Mouse (Mus musculus): ENCODE results near the gene Ndufa13. TPM values are rescaled to one million over a fixed set of nuclear protein-coding genes. Genes with fewer than 3 reads are reported as not detected.

Ndufa13 gene
- polyA plus RNA-seq, 1 experiment from 2014 or later = 168 TPM

DNA sequence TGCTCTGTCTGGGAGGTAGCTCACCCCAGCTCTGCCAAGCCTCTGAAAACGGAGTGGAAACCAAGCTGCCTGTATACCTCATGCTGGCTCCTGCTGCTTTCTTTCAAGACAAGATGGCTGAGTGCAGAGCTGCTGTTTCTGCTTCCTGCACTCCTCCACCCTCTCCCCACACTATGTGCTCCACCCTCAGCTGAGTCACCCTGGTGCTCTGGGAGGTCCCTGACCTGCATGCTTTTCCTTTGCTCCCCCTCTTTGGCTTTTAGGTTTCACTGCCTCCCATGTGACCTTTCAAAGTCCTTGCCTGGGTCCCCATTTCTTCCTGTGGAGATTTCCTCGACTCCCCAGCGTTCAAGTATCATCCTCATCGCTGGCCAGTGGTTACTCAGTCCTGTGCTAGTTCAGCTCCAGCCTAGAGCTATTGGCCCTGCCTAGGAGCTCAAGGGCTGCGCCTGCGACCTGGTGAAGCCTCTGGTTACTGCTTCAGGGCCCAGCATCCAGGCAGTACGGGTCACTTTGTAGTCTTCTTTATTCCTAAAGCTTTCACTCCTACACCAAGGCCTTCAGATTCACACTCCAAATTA lies 51.3 kb downstream of the Ndufa13 start:
- H3K9ac ChIP-seq = no peak overlapping the region
- 0 out of 2 replicates have a peak, but pooled peaks cover 2% of the 10 kb centered on the region for H3K9me3 ChIP-seq
- no peak for ATAC-seq (ENCODE audit: insufficient number of reproducible peaks, insufficient read depth, low FRiP score, low TSS enrichment)
- 76% methylated on average over 7 of the region's 7 CpGs for WGBS
- H3K4me1 ChIP-seq = no peaks in the 10 kb centered on the region
- H3K27ac ChIP-seq = no peak overlapping the region
- no peak overlapping the region for H3K4me3 ChIP-seq
- no peaks in the 10 kb centered on the region for H3K36me3 ChIP-seq
- H3K4me2 ChIP-seq (replicated peaks) = no peak overlapping the region
- no peaks in the 10 kb centered on the region for H3K27me3 ChIP-seq

DNA sequence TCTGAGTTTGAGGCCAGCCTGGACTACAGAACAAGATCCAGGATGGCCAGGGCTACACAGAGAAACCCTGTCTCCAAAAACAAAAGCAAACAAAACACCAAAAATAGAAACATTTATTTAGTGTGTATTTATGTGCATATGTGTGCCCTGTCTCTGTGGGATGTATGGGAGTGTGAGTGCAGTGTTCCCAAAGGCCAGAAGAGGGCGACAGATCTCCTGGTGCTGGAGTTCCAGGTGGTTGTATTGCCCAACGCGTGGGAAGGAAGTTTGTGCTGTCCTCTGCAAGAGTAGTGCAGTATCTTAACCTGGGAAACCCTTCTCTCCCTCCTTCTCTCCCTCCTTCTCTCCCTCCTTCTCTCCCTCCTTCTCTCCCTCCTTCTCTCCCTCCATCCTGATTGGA lies 52.5 kb downstream of the Ndufa13 start:
- Histone ChIP-seq H3K27me3 (no peaks in the 10 kb centered on the region), H3K36me3 (no peaks in the 10 kb centered on the region), H3K27ac (no peak overlapping the region), H3K9me3 (0 out of 2 replicates have a peak, but pooled peaks cover 2% of the 10 kb centered on the region), H3K4me1 (no peaks in the 10 kb centered on the region), H3K9ac (no peak overlapping the region), H3K4me2 (replicated peaks) (no peak overlapping the region), H3K4me3 (no peak overlapping the region)
- 47% methylated on average over 3 of the region's 3 CpGs for WGBS
- ATAC-seq (ENCODE audit: insufficient number of reproducible peaks, insufficient read depth, low FRiP score, low TSS enrichment) = no peak

DNA sequence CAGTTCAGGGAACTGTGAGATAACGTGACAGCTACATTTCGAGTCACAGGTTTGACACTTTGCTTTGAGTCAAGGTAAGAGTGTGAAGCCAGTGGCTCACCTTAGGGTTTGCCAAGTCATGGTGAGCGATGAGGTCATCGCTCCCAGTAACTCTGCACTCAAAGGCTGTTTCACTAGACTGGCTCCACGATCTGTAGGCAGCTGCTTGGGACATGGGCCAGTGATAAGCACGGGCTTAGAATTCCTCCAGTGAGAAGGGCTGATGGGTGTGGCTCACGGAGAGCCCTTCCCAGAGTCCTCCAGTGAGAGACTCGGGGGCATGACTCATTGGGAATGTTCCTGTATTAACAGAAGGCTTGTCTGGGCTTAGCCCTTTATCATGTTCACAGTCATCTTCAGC lies 53.4 kb downstream of the Ndufa13 start:
- Histone ChIP-seq H3K4me1 (no peaks in the 10 kb centered on the region), H3K9ac (no peak overlapping the region), H3K27me3 (no peaks in the 10 kb centered on the region), H3K27ac (no peak overlapping the region), H3K9me3 (0 out of 2 replicates have a peak, but pooled peaks cover 2% of the 10 kb centered on the region), H3K4me2 (replicated peaks) (no peak overlapping the region), H3K36me3 (no peaks in the 10 kb centered on the region), H3K4me3 (no peak overlapping the region)
- no peak for ATAC-seq (ENCODE audit: insufficient number of reproducible peaks, insufficient read depth, low FRiP score, low TSS enrichment)
- WGBS = 80% methylated on average over 8 of the region's 8 CpGs

DNA sequence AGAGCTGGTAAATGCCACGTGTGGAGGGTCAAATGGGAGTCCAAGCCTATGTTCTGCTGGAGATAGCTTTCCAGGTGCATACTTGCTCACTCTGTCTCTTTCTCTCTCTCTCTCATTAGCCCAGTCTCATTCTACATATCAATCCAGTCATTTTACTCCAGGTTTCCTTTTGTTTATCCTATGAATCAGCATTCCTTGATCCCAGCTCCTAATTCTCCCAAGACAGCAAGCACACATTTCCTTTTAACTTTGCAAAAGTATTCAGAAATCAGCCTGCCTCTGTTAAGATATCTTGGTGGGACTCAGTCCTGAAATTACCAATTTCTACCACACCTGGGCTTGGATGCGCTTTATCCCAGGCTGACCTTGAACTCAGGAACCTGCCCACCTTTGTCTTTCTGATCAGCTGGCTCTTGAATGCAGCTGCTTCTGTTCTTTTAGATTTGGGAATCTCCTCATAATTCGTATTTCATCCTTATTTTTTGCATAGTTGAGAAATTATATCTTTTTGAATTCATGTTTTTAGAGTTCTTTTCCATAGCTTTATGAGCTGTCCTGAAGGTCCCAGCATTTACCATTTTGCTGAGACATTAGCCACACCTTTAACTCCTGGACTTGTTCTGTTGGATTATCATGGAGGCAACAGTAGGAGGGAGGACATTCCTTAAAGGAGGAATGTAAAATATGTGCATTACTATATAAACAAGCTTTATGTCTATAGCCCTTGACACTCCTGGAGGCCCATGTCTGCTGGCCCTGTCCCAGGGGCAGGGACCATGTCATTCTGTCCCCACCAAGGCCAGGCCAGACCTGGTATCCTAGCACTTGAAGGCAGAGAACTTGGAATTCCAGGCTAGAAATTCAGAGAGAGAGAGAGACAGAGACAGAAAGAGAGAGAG lies 54.9 kb downstream of the Ndufa13 start:
- Histone ChIP-seq H3K27ac (no peak overlapping the region), H3K4me2 (replicated peaks) (no peak overlapping the region), H3K9ac (no peak overlapping the region), H3K36me3 (no peaks in the 10 kb centered on the region), H3K4me3 (no peak overlapping the region), H3K4me1 (no peaks in the 10 kb centered on the region), H3K9me3 (0 out of 2 replicates have a peak, but pooled peaks cover 2% of the 10 kb centered on the region), H3K27me3 (no peaks in the 10 kb centered on the region)
- no peak for ATAC-seq (ENCODE audit: insufficient number of reproducible peaks, insufficient read depth, low FRiP score, low TSS enrichment)
- whole genome bisulfite sequencing = 67% methylated on average over 3 of the region's 3 CpGs

Other genes starting within 250 kb of the Ndufa13 start
- 2.5 and 2.9 TPM in 2 replicates for gene Zfp964, start 248.1 kb downstream of the Ndufa13 start, polyA plus RNA-seq (2016; fragmentation: Nextera tagmentation; extraction: Ambion mirVana)
- 31.8 and 33.4 TPM in 2 replicates for gene Zfp869, start 191.8 kb downstream of the Ndufa13 start, polyA plus RNA-seq (2016; fragmentation: Nextera tagmentation; extraction: Ambion mirVana)
- gene Zfp963, start 152.6 kb downstream of the Ndufa13 start, polyA plus RNA-seq (2016; fragmentation: Nextera tagmentation; extraction: Ambion mirVana) = 5.8 and 6.8 TPM in 2 replicates
- not detected in 2 replicates for gene Gm20422, start 127.7 kb downstream of the Ndufa13 start, polyA plus RNA-seq (2016; fragmentation: Nextera tagmentation; extraction: Ambion mirVana)
- 52.6 and 55.3 TPM in 2 replicates for gene Atp13a1, start 111.4 kb downstream of the Ndufa13 start, polyA plus RNA-seq (2016; fragmentation: Nextera tagmentation; extraction: Ambion mirVana)
- 38.9 and 42.6 TPM in 2 replicates for gene Zfp866, start 111.4 kb downstream of the Ndufa13 start, polyA plus RNA-seq (2016; fragmentation: Nextera tagmentation; extraction: Ambion mirVana)
- gene Gmip, start 93.9 kb downstream of the Ndufa13 start, polyA plus RNA-seq (2016; fragmentation: Nextera tagmentation; extraction: Ambion mirVana) = 9.5 and 10.4 TPM in 2 replicates
- 0.88 and 0.92 TPM in 2 replicates for gene Lpar2, start 80.1 kb downstream of the Ndufa13 start, polyA plus RNA-seq (2016; fragmentation: Nextera tagmentation; extraction: Ambion mirVana)
- 13.4 and 16.0 TPM in 2 replicates for gene Pbx4, start 70.1 kb downstream of the Ndufa13 start, polyA plus RNA-seq (2016; fragmentation: Nextera tagmentation; extraction: Ambion mirVana)
- 1.2 TPM in 2 replicates for gene Cilp2, start 14.9 kb downstream of the Ndufa13 start, polyA plus RNA-seq (2016; fragmentation: Nextera tagmentation; extraction: Ambion mirVana)
- 4.1 and 5.1 TPM in 2 replicates for gene Tssk6, start 374 bp downstream of the Ndufa13 start, polyA plus RNA-seq (2016; fragmentation: Nextera tagmentation; extraction: Ambion mirVana)
- gene Yjefn3, start 154 bp upstream of the Ndufa13 start, polyA plus RNA-seq (2016; fragmentation: Nextera tagmentation; extraction: Ambion mirVana) = 4.8 and 4.9 TPM in 2 replicates
- gene Gatad2a, start 93.8 kb upstream of the Ndufa13 start, polyA plus RNA-seq (2016; fragmentation: Nextera tagmentation; extraction: Ambion mirVana) = 49.8 and 63.0 TPM in 2 replicates
- gene Mau2, start 140.2 kb upstream of the Ndufa13 start, polyA plus RNA-seq (2016; fragmentation: Nextera tagmentation; extraction: Ambion mirVana) = 64.0 and 65.4 TPM in 2 replicates
- 55.3 and 56.7 TPM in 2 replicates for gene Sugp1, start 140.3 kb upstream of the Ndufa13 start, polyA plus RNA-seq (2016; fragmentation: Nextera tagmentation; extraction: Ambion mirVana)
- gene Tm6sf2, start 170.4 kb upstream of the Ndufa13 start, polyA plus RNA-seq (2016; fragmentation: Nextera tagmentation; extraction: Ambion mirVana) = 0.58 and 1.3 TPM in 2 replicates
- 0.04 and 0.06 TPM in 2 replicates for gene Hapln4, start 180.9 kb upstream of the Ndufa13 start, polyA plus RNA-seq (2016; fragmentation: Nextera tagmentation; extraction: Ambion mirVana)
- 4.1 and 6.1 TPM in 2 replicates for gene Ncan, start 218.3 kb upstream of the Ndufa13 start, polyA plus RNA-seq (2016; fragmentation: Nextera tagmentation; extraction: Ambion mirVana)
- gene Nr2c2ap, start 228.8 kb upstream of the Ndufa13 start, polyA plus RNA-seq (2016; fragmentation: Nextera tagmentation; extraction: Ambion mirVana) = 24.2 and 25.0 TPM in 2 replicates
- gene Rfxank, start 236.6 kb upstream of the Ndufa13 start, polyA plus RNA-seq (2016; fragmentation: Nextera tagmentation; extraction: Ambion mirVana) = 25.8 and 28.3 TPM in 2 replicates
- 46.5 and 46.7 TPM in 2 replicates for gene Borcs8, start 236.9 kb upstream of the Ndufa13 start, polyA plus RNA-seq (2016; fragmentation: Nextera tagmentation; extraction: Ambion mirVana)
- 1.4 and 1.9 TPM in 2 replicates for gene Mef2b, start 237.2 kb upstream of the Ndufa13 start, polyA plus RNA-seq (2016; fragmentation: Nextera tagmentation; extraction: Ambion mirVana)

All from embryonic facial prominence, embryonic 12.5 days (tissue).